Mouse (Mus musculus): ENCODE data around the gene Tead2.

Tead2 gene

GRCm38 (mm10) chr7:45192585-45193310, 22.8 kb upstream of the Tead2 start:
- DNase-seq, result peak; percentile 70

DNA sequence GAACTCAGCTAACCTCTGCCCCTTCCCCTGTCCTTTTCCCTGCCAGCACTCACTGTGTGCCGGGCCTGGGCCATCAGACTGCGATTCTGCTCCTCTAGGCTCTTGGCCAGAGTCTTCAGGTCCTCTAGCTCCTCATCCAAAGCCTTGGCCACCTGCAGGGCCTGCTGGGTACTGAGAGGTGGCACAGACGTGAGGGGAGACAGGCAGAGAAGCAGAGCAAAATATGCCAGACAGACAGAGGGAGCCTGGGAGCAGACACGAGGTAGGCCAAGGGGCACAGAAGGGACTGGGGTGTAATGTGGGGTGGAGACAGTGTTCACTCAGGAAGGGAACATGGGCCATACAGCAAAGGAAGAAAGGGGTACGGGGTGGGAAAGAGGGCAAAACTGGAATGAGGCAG, 22.1 kb upstream of the Tead2 start:
- DNase-seq, result peak; percentile 82

GRCm38 (mm10) chr7:45193871-45194785, 21.4 kb upstream of the Tead2 start:
- DNase-seq, result peak; percentile 81

DNA sequence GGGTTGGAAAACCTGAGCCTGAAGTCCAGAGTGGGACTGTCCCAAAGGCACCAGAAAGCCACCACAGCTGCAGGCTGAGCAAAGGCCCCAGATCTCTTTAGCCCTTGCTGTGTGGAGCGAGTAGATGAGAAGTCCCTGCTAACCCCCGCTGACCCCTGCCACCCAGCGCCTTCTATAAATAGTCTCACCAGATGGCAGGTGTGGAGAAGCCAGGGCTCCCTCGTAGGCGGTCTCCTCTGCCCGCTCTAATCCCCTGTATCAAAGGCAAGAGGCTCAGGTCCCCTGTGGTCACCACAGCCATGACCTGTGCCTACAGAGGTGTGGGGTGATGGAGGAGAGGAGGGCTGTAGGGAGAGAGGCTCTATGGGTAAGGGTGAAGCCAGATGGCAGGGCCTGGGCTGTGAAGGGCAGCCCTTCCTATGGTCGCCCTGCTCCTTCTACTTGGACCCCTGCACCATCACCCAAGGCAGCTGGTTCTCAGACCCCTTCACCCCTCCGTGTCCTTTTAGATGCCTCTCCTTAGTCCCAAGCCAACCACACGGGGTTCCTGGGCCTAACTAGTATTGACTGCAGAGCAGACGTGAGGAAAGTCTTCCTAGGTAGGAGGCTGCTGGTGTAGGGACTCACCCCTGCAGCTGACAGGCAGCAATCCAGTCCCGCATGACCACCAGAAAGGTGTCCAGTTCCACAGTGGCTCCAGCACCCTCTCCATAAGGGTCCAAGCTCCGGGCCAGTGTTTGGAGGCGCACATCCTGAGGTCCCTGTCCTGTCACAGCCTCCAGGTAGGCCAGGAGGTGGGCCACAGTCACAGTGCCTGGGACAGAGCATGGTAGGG, 20.0 kb upstream of the Tead2 start:
- peak; percentile 78 for DNase-seq

DNA sequence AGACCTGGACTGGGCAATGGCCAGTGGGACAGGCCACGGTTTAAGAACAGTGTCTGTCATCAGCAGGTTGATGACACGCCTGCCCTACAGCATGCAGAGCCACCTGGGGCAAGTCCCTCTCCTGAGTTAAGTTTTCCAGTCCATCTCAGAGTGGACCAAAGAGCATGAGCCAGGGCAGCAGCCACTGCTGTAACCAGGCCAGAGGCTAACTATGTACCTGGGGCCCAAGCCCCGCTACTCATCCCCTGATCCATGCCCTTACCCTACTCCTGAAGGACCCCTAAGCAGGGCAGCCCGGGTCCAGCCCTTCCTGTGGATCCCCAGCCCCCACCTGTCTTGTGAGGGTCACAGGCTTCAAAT, 19.4 kb upstream of the Tead2 start:
- DNase-seq, result peak; percentile 54

GRCm38 (mm10) chr7:45196994-45197393, 18.6 kb upstream of the Tead2 start:
- DNase-seq, result peak; percentile 51

DNA sequence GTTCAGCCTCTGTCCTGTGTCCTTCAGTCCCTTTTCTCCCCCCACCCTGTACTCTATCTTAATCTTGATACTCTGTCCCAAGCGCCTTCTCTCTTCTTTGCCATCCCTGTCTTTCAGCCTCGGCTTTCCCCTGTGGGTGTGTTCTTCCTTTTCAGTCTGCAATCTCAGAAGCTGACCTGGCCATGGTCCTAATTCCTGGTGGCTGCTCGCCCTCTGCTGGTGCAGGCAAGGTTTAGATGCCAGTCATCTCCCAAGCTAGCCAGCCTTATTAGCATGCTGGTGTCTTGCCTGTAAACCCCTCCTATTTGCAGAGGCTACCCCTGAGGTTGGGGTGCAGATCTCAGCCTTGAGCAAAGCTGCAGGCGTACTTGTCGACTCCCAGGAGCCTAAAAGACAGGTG, 17.1 kb upstream of the Tead2 start:
- DNase-seq, result peak; percentile 92

- peak; percentile 55 for DNase-seq
These were observed 16.6 kb upstream of the Tead2 start for GRCm38 (mm10) chr7:45198961-45199360.

- DNase-seq, result no peak
These were observed 12.9 kb upstream of the Tead2 start for GRCm38 (mm10) chr7:45202654-45203053.

- DNase-seq, result peak; percentile 97
These were observed 11.0 kb upstream of the Tead2 start, which contains the start of gene Ccdc155 for GRCm38 (mm10) chr7:45204380-45205143. Ccdc155 (minus strand) TSS chr7:45204892.

- no peak for DNase-seq
These were observed 7.3 kb upstream of the Tead2 start for GRCm38 (mm10) chr7:45208260-45208659.

- no peak for DNase-seq
These were observed 4.5 kb upstream of the Tead2 start for GRCm38 (mm10) chr7:45211070-45211469.

DNA sequence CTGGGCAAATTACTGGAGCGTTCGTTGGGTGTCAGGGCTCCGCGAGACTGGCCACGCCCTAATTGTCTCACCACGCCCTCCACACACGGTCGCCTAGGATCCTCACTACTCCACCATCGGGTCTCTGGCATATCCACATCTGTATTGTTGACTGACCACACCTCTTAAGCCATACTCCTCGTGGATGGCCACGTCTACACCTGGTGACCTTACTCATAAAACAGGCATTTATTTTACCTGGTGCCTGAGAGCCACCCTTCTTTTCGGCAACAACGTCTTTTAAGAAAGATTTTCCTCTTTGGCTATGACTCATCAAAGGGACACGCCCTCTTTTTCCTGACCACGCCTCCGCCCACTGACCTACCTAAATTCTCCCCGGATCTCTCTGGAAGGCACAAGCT, 3.7 kb upstream of the Tead2 start, which contains the start of gene Dkkl1:
TSS of gene Dkkl1 (minus strand) at position 297 of the 401 bp plus-strand sequence.
- DNase-seq, result no peak

DNA sequence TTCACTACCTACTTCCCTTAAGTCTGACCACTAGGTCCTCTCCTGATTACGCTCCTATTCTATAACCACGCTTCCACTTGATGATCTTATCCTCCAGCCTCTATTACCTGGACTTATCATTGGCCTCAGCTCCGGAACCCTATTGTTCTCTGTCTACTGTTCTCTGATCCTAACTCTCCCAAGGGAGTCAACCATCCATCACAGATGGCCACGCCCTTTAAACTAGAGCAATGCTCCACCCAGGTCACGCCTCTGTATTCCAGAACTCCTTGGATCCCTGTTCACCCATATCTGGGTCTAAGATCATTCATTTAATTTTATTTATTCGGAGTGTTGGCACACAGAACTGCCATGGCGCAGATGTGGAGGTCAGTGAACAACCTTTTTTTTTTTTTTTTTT, 3.2 kb upstream of the Tead2 start:
- DNase-seq, result no peak

DNA sequence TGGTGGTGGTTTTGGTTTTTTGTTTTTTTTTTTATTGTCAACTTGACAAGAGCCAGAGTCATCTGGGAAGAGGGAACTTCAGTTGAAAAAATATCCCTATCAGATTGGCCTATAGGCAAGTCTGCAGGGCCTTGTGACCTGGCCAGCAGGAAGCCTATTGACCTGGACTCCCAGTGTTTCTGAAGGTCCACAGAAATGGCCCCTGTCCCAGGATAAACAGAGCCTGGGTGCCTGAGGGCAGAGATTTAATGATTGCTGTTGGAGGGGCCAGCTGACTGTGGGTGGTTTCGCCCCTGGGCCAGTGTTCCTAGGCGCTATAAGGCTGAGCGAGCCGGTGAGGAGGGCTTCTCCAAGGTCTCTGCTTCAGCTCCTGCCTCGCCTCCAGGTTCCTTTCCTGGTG, 1.8 kb upstream of the Tead2 start:
- DNase-seq, result no peak

- no peak for DNase-seq
These were observed 1.1 kb downstream of the Tead2 start for GRCm38 (mm10) chr7:45216442-45217183.

DNA sequence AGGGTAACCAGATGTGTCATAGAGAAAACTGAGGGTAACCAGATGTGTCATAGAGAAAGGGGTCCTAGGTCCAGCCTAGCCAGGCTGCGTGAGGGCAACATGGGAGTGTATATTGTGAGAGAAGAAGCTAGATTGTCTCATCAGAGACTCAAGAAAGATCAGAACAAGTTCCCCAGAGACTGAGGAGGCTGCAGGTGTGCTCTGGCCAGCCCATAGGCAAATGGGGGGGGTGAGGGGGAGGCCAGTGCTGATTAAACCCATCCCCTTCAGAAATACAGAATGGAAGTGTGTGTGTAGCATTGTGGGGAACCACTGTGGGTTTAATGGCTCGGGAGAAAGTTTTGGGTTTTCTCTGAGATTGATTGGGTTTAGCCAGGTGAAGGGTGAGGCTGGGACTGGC, 6.1 kb downstream of the Tead2 start:
- DNase-seq, result no peak

GRCm38 (mm10) chr7:45224826-45225225, 9.3 kb downstream of the Tead2 start:
- no peak for DNase-seq

DNA sequence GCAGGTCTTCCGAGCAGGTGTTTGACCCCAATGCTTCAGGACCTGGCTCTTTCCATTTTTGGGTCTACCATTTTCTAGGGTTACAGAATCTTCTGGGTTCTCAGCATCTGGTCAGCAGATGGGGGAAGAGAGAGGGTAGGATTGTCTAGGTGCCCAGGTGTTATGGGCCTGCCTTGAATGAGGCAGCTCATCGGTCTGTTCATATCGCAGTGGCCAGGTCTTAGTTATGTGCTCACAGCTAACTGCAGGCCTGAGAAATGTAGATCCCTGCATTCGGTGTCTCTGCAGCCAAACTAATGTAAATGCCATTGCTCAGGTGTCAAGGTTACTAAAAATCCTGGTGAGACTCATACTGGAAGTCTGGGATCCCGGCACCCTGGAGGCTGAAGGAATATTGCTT, 10.9 kb downstream of the Tead2 start:
- DNase-seq, result no peak

GRCm38 (mm10) chr7:45228548-45228947, 13.0 kb downstream of the Tead2 start:
- DNase-seq, result no peak

DNA sequence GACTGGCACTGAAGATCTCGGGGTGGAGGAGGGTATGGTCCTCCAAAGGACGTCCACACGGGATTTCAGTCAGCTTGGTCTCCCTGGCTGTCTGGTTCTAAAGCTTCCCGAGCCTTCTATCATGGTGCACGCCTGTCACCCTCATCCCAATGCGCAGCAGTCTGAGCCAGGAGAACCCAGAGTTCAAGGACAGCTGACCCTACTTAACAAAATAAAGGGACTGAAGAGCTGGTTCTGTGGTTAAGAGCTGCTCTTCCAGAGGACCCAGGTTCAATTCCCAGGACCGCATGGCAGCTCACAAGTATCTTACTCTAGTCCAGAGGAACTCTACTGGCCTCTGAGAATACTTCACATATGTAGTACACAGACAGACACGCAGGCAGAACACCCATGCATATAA, 13.5 kb downstream of the Tead2 start:
- DNase-seq, result no peak
